7 mouse cellular contexts compared by ENCODE assay signal in the genomic region with DNA sequence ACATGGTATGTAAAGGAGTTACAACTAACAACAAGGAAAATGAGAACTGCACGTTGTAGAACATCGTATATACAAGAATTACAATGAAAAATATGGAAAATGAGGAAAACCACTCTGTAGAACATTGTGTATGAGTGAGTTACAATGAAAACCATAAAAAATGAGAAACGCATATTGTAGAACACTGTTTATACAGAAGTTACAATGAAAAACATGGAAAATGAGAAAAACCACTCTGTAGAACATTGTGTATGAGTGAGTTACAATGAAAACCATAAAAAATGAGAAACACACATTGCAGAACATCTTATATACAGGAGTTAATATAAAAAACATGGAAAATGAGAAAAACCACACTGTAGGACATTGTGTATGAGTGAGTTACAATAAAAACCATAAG.
DNase-seq lines count a peak whose midpoint lies in the region; ATAC-seq and TF ChIP-seq lines count a peak whose summit lies in the region.
"Not testable (repeated sequence)": the region's sequence is repeated elsewhere in the genome, so short reads cannot be mapped to it uniquely, and the experiment has no call there.

No protein-coding gene starts in this region.

- H3K36me3 ChIP-seq in liver, embryonic 14.5 days (replicated peaks; ENCODE audit: control insufficient read depth, insufficient read depth, low read depth) = not testable (repeated sequence)

- not testable (repeated sequence) for TF ChIP-seq EP300 in liver, embryonic 14.5 days (IDR thresholded peaks at IDR 0.05; ENCODE audit: low read depth)

- TF ChIP-seq CTCF in liver, embryonic 14.5 days (IDR thresholded peaks at IDR 0.05; ENCODE audit: low read depth) = not testable (repeated sequence)

- DNase-seq in A20 (ENCODE audit: low read depth, low spot score) (peak; percentile 43), MEL-GATA-1-ER (ENCODE audit: extremely low read depth, low read depth) (peak; percentile 33), adipocyte (ENCODE audit: low spot score) (peak; percentile 1)
- DNase-seq in c-Kit-positive CD71-positive TER-119-negative erythroid progenitor cells, embryonic 14.5 days (ENCODE audit: low read depth) = peak; percentile 19
- DNase-seq in gonadal fat pad, adult 2 months (ENCODE audit: low read depth) = peak; percentile 4
- peak in 2 of 3 experiments; percentile 0 to 37 for DNase-seq in liver, embryonic 14.5 days (ENCODE audit: low read depth in 3 of 3, low spot score in 3 of 3)
- DNase-seq in retina, embryonic 14.5 days (ENCODE audit: low spot score) = peak; percentile 63

- H3K4me2 ChIP-seq in liver, embryonic 14.5 days (ENCODE audit: low read depth) = not testable (repeated sequence)

- 46% methylated on average over 3 of the region's 3 CpGs for WGBS in liver, embryonic 14.5 days (ENCODE audit: insufficient replicate concordance)

- H3K9ac ChIP-seq in liver, embryonic 14.5 days (replicated peaks) = not testable (repeated sequence)

- H3K9me3 ChIP-seq in liver, embryonic 14.5 days (ENCODE audit: control insufficient read depth, low read length) = not testable (repeated sequence)

- not testable (repeated sequence) for ATAC-seq in liver, embryonic 14.5 days (ENCODE audit: insufficient read depth)

- not testable (repeated sequence) for H3K4me1 ChIP-seq in liver, embryonic 14.5 days (replicated peaks; ENCODE audit: control insufficient read depth in 2 of 2, insufficient read depth in 2 of 2, low read length in 1 of 2)

- not testable (repeated sequence) for H3K4me3 ChIP-seq in liver, embryonic 14.5 days (ENCODE audit: insufficient read depth in 1 of 2, low read depth in 2 of 2, low read length in 2 of 2)

- not testable (repeated sequence) for H3K27ac ChIP-seq in liver, embryonic 14.5 days

- H3K27me3 ChIP-seq in liver, embryonic 14.5 days (ENCODE audit: control insufficient read depth, insufficient read depth, low read length) = not testable (repeated sequence)

Comparison
In these comparisons a context has a peak if more than half of its experiments do, and no peak if none do; other contexts are left out.
1. DNase-seq: peak in every context shown above with its lines; median percentile 63 in retina, embryonic 14.5 days; 43 in A20; 33 in MEL-GATA-1-ER; 19 in c-Kit-positive CD71-positive TER-119-negative erythroid progenitor cells, embryonic 14.5 days; 18 in liver, embryonic 14.5 days; 4 in gonadal fat pad, adult 2 months; 1 in adipocyte.